Comparison of ENCODE assay signal across 14 mouse cellular contexts in the genomic region with DNA sequence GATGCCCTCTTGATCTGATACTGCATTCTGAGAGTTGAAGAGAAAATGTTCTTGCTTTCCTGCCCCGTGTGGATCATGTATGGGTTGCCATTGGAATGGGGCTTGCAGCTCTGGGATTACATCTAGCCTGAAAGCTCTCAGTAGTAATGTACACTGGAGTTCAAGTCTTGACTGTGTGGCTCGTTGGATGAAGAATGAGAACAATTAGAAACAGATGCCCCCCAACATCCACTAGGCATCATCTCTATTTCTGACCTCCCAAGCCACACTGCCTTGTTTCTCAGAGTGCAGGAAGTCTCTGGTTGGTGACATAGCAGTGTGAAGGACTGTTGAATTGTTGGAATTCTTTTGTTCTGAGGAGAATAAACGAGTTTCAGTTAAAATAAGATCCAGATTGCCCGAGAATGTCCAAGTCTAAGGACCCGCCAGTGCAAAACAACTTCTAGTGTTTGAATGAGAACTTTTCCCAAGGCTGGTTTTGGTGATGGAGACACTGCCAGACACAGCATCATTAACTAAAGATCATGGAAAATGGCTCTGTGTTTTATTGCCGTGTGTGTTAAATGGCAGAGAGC.
DNase-seq lines count a peak whose midpoint lies in the region; ATAC-seq and TF ChIP-seq lines count a peak whose summit lies in the region.
"Had no signal": no experiment of that assay in that cellular context is flagged by ENCODE, and none has a peak within 500 bp of the region (broad histone marks: within the 10 kb centered on the region; RNA-seq: fewer than 3 reads in every experiment).

No protein-coding gene starts in this region.

- H3K4me1 ChIP-seq in forebrain, embryonic 10.5 days, result peaks cover 20% of the 10 kb centered on the region; the same call in 1 of the 2 replicates
- no peaks in the 10 kb centered on the region for H3K4me1 ChIP-seq in forebrain, embryonic 16.5 days (replicated peaks; ENCODE audit: control insufficient read depth, insufficient read depth, low read length)
- H3K4me1 ChIP-seq in kidney, adult 2 months (ENCODE audit: control insufficient read depth, insufficient read depth, low read length), result peaks cover 3% of the 10 kb centered on the region; the same call in 1 of the 2 replicates
- peaks cover 17% of the 10 kb centered on the region for H3K4me1 ChIP-seq in embryonic facial prominence, embryonic 14.5 days (ENCODE audit: control insufficient read depth, insufficient read depth, low read length)
- peaks cover 25% of the 10 kb centered on the region for H3K4me1 ChIP-seq in limb, embryonic 15.5 days

- TF ChIP-seq POLR2A in kidney, adult 2 months (IDR thresholded peaks at IDR 0.05; ENCODE audit: low read depth, low read length), result no peak

- no peak overlapping the region for H3K4me3 ChIP-seq in forebrain, embryonic 10.5 days
- H3K4me3 ChIP-seq in forebrain, embryonic 16.5 days (replicated peaks; ENCODE audit: low read length), result no peak overlapping the region
- H3K4me3 ChIP-seq in kidney, adult 2 months (ENCODE audit: insufficient read depth, low read depth, low read length), result no peak overlapping the region
- H3K4me3 ChIP-seq in embryonic facial prominence, embryonic 14.5 days (ENCODE audit: low read depth, low read length), result no peak overlapping the region
- H3K4me3 ChIP-seq in limb, embryonic 15.5 days, result no peak overlapping the region
- no peak overlapping the region for H3K4me3 ChIP-seq in left cerebral cortex, adult 2 months
- H3K4me3 ChIP-seq: liver, embryonic 12.5 days; neural tube, embryonic 13.5 days had no signal

- no peak overlapping the region for H3K4me2 ChIP-seq in forebrain, embryonic 16.5 days (ENCODE audit: low read length)
- H3K4me2 ChIP-seq in embryonic facial prominence, embryonic 14.5 days (ENCODE audit: low read depth, low read length), result no peak overlapping the region
- no peak overlapping the region for H3K4me2 ChIP-seq in limb, embryonic 15.5 days
- H3K4me2 ChIP-seq: liver, embryonic 12.5 days; neural tube, embryonic 13.5 days had no signal

- no peaks in the 10 kb centered on the region for H3K36me3 ChIP-seq in forebrain, embryonic 10.5 days (replicated peaks)
- H3K36me3 ChIP-seq in forebrain, embryonic 16.5 days (ENCODE audit: control insufficient read depth, insufficient read depth), result no peaks in the 10 kb centered on the region
- no peaks in the 10 kb centered on the region for H3K36me3 ChIP-seq in kidney, adult 2 months (ENCODE audit: control insufficient read depth, insufficient read depth, low read length)
- no peaks in the 10 kb centered on the region for H3K36me3 ChIP-seq in embryonic facial prominence, embryonic 14.5 days (ENCODE audit: control insufficient read depth, insufficient read depth, low read length)
- H3K36me3 ChIP-seq in limb, embryonic 15.5 days, result no peaks in the 10 kb centered on the region
- H3K36me3 ChIP-seq: G1E; liver, embryonic 12.5 days; neural tube, embryonic 13.5 days had no signal

- no peak for TF ChIP-seq CTCF in kidney, adult 2 months (conservative IDR thresholded peaks at IDR 0.05; ENCODE audit: insufficient read depth, insufficient read length, low read depth, low read length)
- TF ChIP-seq CTCF in left cerebral cortex, adult 2 months (IDR thresholded peaks at IDR 0.05), result no peak

- ATAC-seq in forebrain, embryonic 16.5 days, result no peak
- ATAC-seq in embryonic facial prominence, embryonic 14.5 days (ENCODE audit: low read depth), result no peak; the same call in 1 of the 2 replicates
- ATAC-seq in limb, embryonic 15.5 days (ENCODE audit: insufficient number of reproducible peaks, low FRiP score, low TSS enrichment, low read depth), result peak; percentile 36
- ATAC-seq: activated CD4-positive, CD25-positive, alpha-beta regulatory T cell, adult 4 months; hindbrain, embryonic 16.5 days; liver, embryonic 12.5 days had no signal

- intact Hi-C loops in left cerebral cortex, adult 2 months (cut with DNase I), result no loop called here

- no peak overlapping the region for H3K9ac ChIP-seq in forebrain, embryonic 16.5 days (replicated peaks; ENCODE audit: low read depth, low read length)
- no peak overlapping the region for H3K9ac ChIP-seq in embryonic facial prominence, embryonic 14.5 days (ENCODE audit: low read depth, low read length)
- no peak overlapping the region for H3K9ac ChIP-seq in limb, embryonic 15.5 days
- H3K9ac ChIP-seq: liver, embryonic 12.5 days; neural tube, embryonic 13.5 days had no signal

- WGBS in forebrain, embryonic 10.5 days, result 71% methylated on average over 6 of the region's 6 CpGs
- WGBS in forebrain, embryonic 16.5 days, result 62% methylated on average over 6 of the region's 6 CpGs
- 54% methylated on average over 6 of the region's 6 CpGs for WGBS in kidney, adult 2 months
- 23% methylated on average over 6 of the region's 6 CpGs for WGBS in embryonic facial prominence, embryonic 14.5 days
- 29% methylated on average over 6 of the region's 6 CpGs for WGBS in limb, embryonic 15.5 days

- H3K27me3 ChIP-seq in forebrain, embryonic 10.5 days (ENCODE audit: poor library complexity, severe bottlenecking), result no peaks in the 10 kb centered on the region
- no peaks in the 10 kb centered on the region for H3K27me3 ChIP-seq in forebrain, embryonic 16.5 days (replicated peaks; ENCODE audit: control insufficient read depth, insufficient read depth, low read length)
- H3K27me3 ChIP-seq in kidney, adult 2 months (replicated peaks; ENCODE audit: control insufficient read depth, insufficient read depth, low read length), result no peaks in the 10 kb centered on the region
- H3K27me3 ChIP-seq in embryonic facial prominence, embryonic 14.5 days (replicated peaks; ENCODE audit: control insufficient read depth, insufficient read depth, low read length), result no peaks in the 10 kb centered on the region
- no peaks in the 10 kb centered on the region for H3K27me3 ChIP-seq in limb, embryonic 15.5 days
- H3K27me3 ChIP-seq: liver, embryonic 12.5 days; neural tube, embryonic 13.5 days had no signal

- no peak for DNase-seq in forebrain, embryonic 10.5 days (ENCODE audit: extremely low spot score, low spot score)
- peak; percentile 41 for DNase-seq in kidney, adult 2 months
- DNase-seq in kidney, postnatal 4 days, result no peak
- DNase-seq in embryonic facial prominence, embryonic 14.5 days (ENCODE audit: low spot score), result peak; percentile 76
- DNase-seq in layer of hippocampus, adult 9-11 months, result no peak
- no peak for DNase-seq in left cerebral cortex, adult 2 months (ENCODE audit: extremely low spot score in 1 of 2, low spot score in 2 of 2)
- DNase-seq: midbrain, embryonic 14.5 days had no signal

- H3K27ac ChIP-seq in forebrain, embryonic 10.5 days, result peak overlapping the region; percentile 13; the same call in 1 of the 2 replicates
- no peak overlapping the region for H3K27ac ChIP-seq in forebrain, embryonic 16.5 days (ENCODE audit: low read length)
- H3K27ac ChIP-seq in kidney, adult 2 months (ENCODE audit: insufficient read depth, low read depth, low read length), result peak overlapping the region; percentile 89
- H3K27ac ChIP-seq in embryonic facial prominence, embryonic 14.5 days (replicated peaks; ENCODE audit: low read depth, low read length), result peak overlapping the region; percentile 69
- peak overlapping the region; percentile 89 for H3K27ac ChIP-seq in limb, embryonic 15.5 days
- H3K27ac ChIP-seq in left cerebral cortex, adult 2 months, result no peak overlapping the region
- H3K27ac ChIP-seq: liver, embryonic 12.5 days; neural tube, embryonic 13.5 days had no signal

- no peaks in the 10 kb centered on the region for H3K9me3 ChIP-seq in forebrain, embryonic 10.5 days
- H3K9me3 ChIP-seq in forebrain, embryonic 16.5 days (ENCODE audit: control insufficient read depth, low read length), result no peaks in the 10 kb centered on the region
- H3K9me3 ChIP-seq in embryonic facial prominence, embryonic 14.5 days (ENCODE audit: control insufficient read depth, low read length), result no peaks in the 10 kb centered on the region
- no peaks in the 10 kb centered on the region for H3K9me3 ChIP-seq in limb, embryonic 15.5 days
- H3K9me3 ChIP-seq: liver, embryonic 12.5 days; neural tube, embryonic 13.5 days had no signal

Comparison
In these comparisons a context has a peak if more than half of its experiments do, and no peak if none do; other contexts are left out.
1. DNase-seq: peak in kidney, adult 2 months (single experiment) and embryonic facial prominence, embryonic 14.5 days (single experiment); none in forebrain, embryonic 10.5 days (single experiment), kidney, postnatal 4 days (0 of 2), layer of hippocampus, adult 9-11 months (single experiment) and left cerebral cortex, adult 2 months (0 of 2).
2. H3K27ac ChIP-seq: peak in forebrain, embryonic 10.5 days (single experiment), kidney, adult 2 months (single experiment), embryonic facial prominence, embryonic 14.5 days (single experiment) and limb, embryonic 15.5 days (single experiment); none in forebrain, embryonic 16.5 days (single experiment) and left cerebral cortex, adult 2 months (single experiment).